Mouse (Mus musculus) activated CD4-positive, CD25-positive, alpha-beta regulatory T cell, adult 4 months (primary cell): ENCODE results near the gene Gm45623. TPM values are rescaled to one million over a fixed set of nuclear protein-coding genes. Genes with fewer than 3 reads are reported as not detected.
A peak's percentile ranks its signal among the peaks of the same experiment; 100 is the strongest.

Experiments
- ATAC-seq: one replicate; pipeline ENCODE4 v1.8.0; 2017
- polyA plus RNA-seq, 2 experiments: library from polyadenylated mRNA; unstranded; fragments of 100-300 nt; shearing (Covaris generic); gene quantifications; one replicate each; pipeline ENCODE4 v1.2.1; 2017

The Gm45623 gene
- polyA plus RNA-seq, 2 experiments from 2014 or later: not detected

- no peak for ATAC-seq
These were observed 994 bp downstream of the Gm45623 start for GRCm38 (mm10) chr13:56752474-56753191.

GRCm38 (mm10) chr13:56751774-56752173, 1.9 kb downstream of the Gm45623 start:
- ATAC-seq: no peak

DNA sequence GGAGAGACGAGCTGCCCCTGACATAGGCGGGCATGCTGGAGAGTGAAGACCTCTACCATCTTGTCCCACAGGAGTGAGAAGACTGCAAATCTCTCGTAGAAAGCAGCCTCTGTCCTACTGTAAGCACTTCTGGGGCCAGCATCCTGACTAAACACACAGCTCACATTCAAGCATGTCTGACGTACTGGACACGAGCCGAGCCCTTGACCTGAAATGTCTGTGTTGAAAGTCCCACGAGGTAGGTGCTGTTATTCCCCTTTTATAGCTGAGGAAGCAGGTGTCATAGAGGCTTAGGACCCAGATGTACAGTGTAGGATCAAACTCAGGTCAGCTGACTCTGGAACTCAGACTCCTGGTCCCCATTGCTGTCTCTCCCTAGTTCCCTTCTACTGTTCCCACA, 4.2 kb downstream of the Gm45623 start:
- no peak for ATAC-seq

DNA sequence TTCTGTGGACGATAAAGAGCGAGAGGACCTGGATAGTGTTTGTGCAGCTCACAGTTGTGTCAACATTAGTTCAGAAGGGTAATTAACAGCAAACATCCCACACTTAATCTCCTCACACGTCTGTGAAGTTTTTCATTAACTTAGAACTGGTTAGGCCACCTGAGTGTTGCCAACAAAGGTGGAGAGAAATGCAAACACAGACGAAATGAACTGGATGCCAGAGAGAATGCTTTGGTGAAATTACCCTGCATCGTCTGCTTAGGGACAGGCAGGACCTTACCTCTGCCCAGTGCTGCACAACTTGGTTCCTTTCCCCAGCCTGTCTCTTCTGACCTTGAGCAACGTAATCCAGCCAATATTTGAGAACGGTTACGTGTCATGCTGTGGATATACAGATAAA, 6.1 kb downstream of the Gm45623 start:
- ATAC-seq: no peak

GRCm38 (mm10) chr13:56746739-56747532, 6.7 kb downstream of the Gm45623 start:
- no peak for ATAC-seq

DNA sequence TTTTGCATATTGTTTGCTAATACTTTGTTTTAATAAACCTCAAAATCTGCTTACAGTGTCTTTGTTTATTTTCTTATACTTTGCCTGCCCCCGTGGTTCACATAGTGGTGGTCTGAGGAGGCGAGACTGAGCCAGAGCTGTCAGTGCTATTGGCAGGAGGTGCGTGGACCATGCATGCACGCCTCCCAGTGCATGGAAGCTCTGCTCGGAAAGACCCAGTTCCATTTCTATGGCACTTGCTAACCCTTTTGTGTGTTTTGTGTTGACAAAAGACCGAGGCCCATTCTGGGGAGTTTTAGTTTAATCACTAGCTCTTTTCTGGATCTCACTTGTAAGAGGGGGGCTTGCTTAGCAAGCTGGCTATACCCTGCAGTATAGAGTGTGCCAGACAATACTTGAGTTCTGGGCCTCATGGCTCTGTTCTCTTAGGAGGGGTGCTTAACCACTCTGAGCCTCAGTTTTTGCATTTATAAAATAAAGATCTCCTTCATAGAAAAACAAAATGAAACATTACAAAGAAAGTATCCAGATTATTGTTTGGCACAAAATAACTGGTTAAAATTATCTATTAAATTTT, 11.2 kb downstream of the Gm45623 start:
- no peak for ATAC-seq

DNA sequence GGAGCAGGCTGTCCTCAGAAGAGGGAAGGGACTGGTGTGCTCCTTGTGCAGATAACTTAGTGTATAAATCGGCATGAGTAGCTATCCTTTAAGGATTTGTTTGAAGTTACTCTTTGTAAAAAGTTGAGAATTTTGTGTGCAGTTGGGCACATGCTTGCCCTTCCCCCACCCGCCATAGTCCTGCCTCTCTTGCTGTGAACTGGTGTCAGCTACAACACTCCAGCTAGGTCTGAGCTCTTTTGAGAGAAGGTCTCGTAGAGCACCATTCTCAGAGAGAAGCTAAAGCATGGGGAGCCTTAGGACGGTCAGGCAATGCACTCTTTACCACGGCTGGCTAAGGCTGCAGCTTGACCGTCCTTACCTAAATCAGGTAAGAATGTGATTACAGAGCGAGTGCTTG, 11.9 kb downstream of the Gm45623 start:
- no peak for ATAC-seq

DNA sequence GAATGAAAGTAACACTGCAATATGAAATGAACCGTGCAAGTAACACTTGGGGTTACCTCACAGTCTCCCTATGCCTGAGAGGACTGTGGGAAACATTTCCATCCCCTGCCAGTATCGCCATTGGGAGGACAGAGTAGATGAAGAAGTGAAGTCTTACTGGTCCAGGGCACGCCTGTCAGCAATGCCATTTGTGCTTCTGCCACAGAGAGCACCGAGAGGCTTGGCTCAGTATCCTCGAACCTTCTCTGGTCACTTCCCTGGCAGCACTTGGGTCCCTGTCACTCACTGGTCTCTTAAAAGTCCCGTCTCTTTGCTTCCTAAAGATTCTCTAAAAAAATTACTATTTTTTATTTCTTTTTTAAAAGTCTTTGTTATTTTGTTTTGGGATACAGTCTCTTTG, 13.1 kb downstream of the Gm45623 start:
- ATAC-seq: no peak

GRCm38 (mm10) chr13:56739556-56739955, 14.1 kb downstream of the Gm45623 start:
- no peak for ATAC-seq

DNA sequence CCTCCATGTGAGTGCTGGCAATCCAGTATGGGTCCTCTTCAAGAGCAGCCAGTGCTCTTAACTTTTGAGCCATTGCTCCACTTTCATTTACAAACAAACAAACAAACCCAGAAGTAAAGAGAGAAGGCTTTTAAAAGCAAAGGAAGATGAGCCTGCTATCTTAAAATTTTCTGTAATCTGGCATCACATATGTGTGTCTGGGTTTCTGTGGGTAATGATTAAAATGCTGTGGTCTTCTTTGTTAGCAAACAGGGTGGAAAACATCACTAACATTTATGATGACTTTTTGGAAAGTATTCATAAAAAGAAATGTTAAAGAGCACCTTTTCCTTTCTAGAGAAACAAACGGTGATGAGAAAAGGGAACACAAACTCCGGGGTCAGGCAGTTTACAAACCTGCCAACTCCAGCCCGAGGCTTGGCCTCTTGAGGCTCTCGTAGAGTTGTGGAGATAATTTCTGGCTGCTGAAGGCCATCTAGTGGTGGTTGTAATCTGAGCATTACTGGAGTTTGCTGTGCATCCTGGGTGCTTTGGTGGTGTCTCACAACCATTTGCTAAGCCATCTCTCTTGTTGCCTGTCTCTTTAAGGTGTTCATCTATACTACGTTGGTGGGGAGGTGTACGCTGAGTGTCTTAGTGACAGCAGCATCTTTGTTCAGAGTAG, 18.3 kb downstream of the Gm45623 start:
- no peak for ATAC-seq

DNA sequence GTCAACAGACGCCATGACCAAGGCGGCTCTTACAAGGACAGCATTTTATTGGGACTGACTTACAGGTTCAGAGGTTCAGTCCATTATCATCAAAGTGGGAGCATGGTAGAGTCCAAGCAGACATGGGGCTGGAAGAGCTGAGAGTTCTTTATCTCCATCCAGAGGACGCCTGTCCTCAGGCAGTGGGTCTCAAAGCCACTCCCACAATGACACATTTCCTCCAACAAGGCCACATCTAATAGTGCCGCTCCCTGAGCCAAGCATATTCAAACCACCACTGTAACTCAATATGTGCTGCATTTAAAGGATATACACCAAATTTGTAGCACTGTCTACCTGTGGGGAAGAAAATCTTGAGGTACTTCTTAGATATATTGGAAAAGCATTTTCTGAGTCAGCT, 19.0 kb downstream of the Gm45623 start:
- ATAC-seq: no peak

GRCm38 (mm10) chr13:56729046-56729445, 24.6 kb downstream of the Gm45623 start:
- ATAC-seq: no peak

DNA sequence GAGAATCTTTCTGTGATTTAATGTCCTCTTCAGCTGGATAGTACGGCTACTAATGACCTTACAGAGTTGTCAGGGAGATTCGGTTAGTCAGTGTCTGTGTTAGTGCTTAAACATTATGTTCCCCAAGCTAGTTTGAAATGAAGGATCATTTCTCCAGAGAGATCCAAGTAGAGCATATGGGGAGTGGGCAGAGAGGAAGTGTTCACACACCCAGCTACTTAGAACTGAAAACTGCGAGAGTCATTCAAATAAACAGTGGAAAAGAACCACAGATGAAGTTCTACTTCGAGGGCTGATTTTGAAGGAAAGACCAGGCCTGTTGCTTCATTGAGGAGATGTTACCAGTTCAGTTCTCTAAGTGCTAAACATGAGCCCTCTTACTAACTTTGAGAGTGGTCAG, 27.1 kb downstream of the Gm45623 start:
- ATAC-seq: no peak

- no peak for ATAC-seq
These were observed 41.4 kb downstream of the Gm45623 start for GRCm38 (mm10) chr13:56712221-56712620.

DNA sequence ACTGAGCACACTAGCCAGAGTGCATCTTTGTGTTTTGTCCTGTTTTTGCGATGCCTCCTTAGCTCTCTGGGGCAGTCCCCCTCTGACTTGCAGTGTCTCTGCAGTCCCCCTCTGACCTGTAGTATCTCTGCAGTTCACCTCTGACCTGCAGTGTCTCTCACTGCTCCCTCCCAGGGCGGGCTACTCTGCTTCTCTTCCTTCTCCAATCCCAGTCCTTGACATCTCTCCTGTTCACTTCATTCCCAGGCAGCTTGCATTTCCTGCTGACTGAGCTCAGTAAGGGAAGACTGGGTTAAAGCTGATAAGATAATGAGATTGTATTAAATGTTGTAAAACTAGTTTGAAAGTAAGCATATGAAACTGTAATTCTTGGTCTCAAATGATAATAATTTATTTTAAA, 43.0 kb downstream of the Gm45623 start:
- ATAC-seq: no peak

- no peak for ATAC-seq
These were observed 46.0 kb downstream of the Gm45623 start for GRCm38 (mm10) chr13:56707606-56708005.

DNA sequence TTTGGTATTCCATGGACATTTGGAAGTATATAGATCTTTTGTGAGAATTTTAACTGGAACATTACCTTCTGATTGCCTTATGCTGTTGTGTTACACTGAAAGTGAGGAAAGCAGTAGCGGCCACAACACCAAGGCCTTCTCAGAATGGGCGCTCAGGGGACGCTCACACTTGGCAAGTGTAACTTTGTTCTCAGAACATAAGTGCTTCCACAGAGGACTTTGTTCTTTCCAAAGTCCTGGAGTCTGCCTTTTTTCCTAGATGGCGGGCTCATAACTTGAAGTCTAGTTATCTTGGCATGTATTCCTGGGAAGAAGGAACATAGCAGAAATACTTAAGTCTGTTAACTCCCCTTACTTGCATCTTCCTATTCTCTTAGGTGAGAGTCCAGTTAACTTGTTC, 46.5 kb downstream of the Gm45623 start:
- no peak for ATAC-seq

DNA sequence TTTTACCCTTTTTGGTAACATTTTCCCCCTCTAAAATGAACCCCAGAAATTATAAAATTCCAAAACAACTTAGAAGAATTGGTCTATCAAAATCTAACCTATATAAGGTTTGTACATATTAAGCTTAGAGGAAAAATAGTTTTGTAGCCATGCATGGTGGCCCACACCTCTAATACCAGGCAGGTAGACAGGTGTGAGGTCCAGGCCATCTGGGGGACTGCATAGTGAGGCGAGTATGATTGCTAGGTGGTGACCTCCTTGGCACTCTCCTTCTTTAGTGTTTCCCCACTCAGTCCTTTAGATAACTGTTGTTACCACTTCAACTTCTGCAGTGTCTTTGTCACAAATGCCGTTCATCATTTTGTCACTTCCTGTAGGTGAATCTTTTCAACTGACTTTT, 49.0 kb downstream of the Gm45623 start:
- ATAC-seq: no peak

DNA sequence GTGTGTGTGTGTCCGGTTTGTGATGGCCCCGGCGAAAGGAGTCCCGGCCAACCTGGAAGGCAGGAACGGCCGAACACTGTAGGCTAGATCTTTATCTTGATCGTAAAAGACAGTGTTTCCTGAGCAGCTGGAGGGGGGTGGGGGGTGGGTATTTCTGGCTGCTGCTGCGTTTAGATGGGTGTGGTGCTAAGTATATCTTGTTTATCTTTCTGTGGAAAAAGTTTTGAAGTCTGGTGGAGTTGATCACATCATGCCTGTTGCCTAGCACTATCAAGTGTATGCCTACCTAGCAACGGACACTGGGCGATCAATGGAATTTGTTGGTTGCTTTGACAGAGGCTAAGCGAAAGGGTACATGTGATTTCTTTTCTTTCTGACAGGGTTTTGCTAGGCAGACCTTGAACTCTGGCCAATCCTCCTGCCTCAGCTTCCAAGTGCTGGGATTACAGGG, 49.7 kb downstream of the Gm45623 start:
- ATAC-seq: peak; percentile 78

DNA sequence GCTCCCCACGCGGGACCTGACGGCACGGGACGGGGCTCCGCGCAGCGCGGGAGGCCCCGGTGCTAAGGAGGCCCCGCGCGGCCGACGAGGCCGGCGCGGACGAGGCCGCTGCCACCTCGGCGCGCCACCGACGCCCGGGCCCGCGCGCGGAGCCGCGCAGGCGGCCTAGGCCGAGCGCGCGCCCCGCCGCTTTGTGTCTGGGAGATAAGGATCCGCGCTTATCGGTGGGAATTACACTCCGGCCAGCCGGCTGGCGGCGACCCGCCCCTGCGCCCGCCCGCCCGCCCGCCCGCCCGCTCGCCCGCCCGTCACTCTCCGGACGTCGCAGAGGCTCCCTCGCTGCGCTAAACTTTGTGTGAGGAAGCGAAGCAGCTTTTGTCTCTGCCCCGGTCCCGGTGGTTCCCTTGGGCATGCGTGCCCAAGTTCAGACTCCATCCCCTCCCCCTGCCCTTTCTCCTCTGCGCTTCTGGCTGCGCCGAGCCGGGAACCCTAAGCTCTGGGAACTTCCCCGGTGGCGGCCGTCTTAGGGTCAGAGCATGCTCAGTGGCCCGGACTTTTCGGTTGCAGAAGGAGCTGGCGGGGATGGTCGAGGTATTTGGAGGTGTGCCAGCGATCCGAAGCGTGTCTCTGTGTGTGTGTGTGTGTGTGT, 50.3 kb downstream of the Gm45623 start:
- peak; percentile 52 for ATAC-seq

GRCm38 (mm10) chr13:56702469-56703221, 51.0 kb downstream of the Gm45623 start, which contains the start of gene Smad5:
Gene Smad5, plus strand, starts transcription at chr13:56703010.
- peak; percentile 21 for ATAC-seq
